Mouse (Mus musculus): ENCODE results near the gene Csl. TPM values are rescaled to one million over a fixed set of nuclear protein-coding genes. Genes with fewer than 3 reads are reported as not detected.

Gene Csl
- polyA plus RNA-seq (2014; fragmentation: Illumina TruSeq; extraction: RNeasy Lipid Tissue Mini Kit (QIAGEN cat#74804); ENCODE audit: low read depth, low replicate concordance): not detected

GRCm38 (mm10) chr10:99759558-99759957 lies at the start of gene Csl:
Gene Csl, minus strand, starts transcription at chr10:99759658.

